Mouse (Mus musculus): Measurements from ENCODE around the gene 4930486L24Rik. TPM values are rescaled to one million over a fixed set of nuclear protein-coding genes. Genes with fewer than 3 reads are reported as not detected.
"Not testable (repeated sequence)": the region's sequence is repeated elsewhere in the genome, so short reads cannot be mapped to it uniquely, and the experiment has no call there.

4930486L24Rik gene
- under 1 TPM in 1 of 2 experiments, not detected in 1; 0.45 TPM for total RNA-seq (2021)
- long read RNA-seq, experiment 1: 0 reads
- long read RNA-seq, experiment 2: 0 reads

- no peak for DNase-seq (ENCODE audit: low spot score in 2 of 2)
These were observed at the start of gene 4930486L24Rik for GRCm38 (mm10) chr13:60864281-60864680. 4930486L24Rik (minus strand) TSS chr13:60864475.

DNA sequence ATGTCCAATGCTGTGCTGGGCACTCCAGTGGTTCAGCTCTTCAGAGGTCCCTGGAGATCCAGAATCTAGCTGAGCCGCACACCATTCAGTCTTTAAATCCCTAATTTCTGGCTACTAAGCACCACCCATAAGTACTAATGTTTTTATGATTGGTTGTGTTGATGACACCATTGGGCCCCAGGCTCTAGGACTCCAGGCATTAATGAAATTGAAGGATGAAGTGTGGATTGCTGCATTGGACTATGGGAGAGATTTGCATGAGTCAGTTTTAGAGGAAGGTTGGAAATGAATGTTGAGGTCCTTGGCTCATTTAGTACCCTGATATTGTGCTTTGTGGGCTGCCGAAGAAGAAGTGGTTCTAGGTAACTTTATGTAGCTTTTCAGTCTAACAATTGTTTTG, 40.5 kb upstream of the 4930486L24Rik start, which contains the start of gene Tpbpb:
Tpbpb (minus strand) TSS at position 101 of the 400 bp plus-strand sequence.
- not testable (repeated sequence) for DNase-seq (ENCODE audit: low spot score in 2 of 2)

DNA sequence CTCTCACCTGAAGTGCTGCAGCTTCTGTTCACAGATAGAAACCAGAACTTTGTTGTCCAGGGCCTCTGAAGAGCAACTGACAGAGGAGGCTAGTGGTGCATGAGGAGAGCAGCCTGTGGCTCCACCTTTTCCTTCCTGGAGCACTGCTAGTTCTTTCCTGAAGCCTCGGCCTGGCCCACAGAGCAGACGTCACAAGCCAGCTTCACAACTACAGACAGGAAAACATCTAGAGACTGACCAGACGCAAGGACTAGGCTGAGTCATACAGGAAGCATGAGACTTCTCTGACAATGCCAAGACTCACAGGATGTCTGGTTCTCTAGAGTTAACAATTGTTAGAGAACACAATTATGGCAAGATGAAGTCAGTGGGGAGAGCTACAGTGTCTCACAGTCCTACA, 33.1 kb upstream of the 4930486L24Rik start, which contains the start of gene Ctla2b:
Ctla2b (minus strand) TSS at position 120 of the 400 bp plus-strand sequence.
- peak in 1 of 2 experiments; percentile 1 for DNase-seq (ENCODE audit: low spot score in 2 of 2)

- not testable (repeated sequence) for DNase-seq (ENCODE audit: low spot score in 2 of 2)
These were observed 32.5 kb upstream of the 4930486L24Rik start, which contains the start of gene Gm49392 for GRCm38 (mm10) chr13:60896794-60897193. Gm49392 (minus strand) TSS chr13:60896894.

DNA sequence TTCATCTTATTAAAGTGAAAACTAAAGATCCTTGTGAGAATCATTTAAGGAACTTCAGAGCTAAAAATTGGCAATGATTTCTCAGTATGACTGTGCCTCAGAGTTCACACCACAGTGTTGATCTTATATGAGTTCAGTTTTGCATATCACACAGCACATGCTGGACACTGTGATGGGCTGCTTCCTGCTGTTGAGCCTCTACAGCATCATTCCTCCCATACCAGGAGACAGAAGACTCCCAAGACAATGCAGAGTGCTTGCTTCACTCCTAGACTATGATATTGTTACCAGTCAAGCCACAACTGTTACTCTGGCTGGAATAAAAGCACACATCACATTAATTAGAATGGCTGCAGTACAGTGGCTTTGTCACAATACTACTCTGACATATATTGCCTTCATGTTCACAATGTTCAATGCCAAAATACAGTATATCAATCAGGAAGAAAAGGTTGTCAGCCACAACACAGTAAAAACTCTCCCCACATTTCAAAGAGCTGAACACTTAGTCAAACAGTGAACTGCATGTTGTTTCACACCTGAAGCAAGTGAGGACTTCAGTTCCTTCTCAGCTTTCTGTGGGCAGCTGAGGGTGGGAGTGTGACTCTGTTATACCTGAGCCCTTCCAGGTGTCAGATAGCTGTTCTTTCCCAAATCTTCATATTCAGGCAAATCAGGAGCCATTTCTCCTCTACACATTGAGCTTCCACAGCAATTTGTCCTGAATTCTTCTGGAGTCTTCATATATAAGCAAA, 31.3 kb upstream of the 4930486L24Rik start:
- DNase-seq (ENCODE audit: low spot score in 2 of 2): no peak

DNA sequence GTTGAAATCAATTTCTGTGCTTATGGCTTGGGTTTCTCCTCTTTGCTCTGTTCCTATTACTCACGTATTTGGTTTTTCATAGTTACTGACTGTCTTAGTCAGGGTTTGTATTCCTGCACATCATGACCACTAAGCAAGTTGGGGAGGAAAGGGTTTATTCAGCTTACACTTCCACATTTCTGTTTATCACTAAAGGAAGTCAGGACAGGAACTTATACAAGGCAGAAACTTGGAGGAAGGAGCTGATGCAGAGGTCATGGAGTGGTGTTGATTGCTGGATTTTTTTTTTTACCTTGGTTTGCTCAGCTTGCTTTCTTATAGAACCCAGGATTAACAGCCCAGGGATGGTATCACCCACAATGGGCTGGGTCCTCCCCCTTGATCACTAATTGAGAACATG, 28.0 kb upstream of the 4930486L24Rik start:
- no peak for DNase-seq (ENCODE audit: low spot score in 2 of 2)

DNA sequence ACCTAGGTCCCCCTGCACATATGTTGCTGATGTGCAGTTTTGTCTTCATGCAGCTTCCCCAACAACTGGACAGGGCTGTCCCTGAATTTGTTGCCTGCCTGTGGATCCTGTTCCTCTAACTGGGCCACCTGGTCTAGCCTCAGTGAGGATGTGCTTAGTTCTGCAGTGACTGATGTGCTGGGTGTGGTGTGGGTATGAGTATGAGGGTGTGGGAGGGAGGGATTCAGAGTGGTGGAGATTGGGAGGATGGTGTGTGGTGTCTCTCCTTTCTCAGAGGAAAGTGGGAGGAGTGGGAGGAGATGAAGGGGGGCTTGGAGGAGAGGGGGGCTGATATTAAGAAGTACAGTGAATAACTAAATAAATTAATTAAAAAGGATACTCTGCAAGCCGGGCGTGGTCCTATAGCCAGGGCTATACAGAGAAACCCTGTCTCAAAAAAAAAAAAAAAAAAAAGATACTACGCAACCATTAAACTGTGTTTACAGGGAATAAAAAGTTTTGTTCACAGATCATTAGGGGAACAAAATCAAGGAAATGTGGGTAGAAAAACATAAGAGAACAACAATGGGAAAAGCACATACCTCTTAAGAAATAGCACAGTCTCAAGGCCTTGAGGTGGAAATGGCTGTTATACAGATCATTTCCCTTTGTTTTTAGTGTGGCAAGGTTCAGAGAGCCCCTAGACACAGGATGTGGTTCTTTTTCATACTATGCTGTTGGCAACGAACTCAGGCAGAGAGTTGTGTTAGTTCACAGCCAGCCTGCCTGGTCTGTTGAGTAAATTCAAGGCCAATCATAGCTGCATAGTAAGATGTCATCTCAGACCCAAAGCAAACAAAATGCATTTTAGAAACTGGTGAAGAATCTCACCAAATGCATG, 15.8 kb downstream of the 4930486L24Rik start:
- no peak for DNase-seq (ENCODE audit: low spot score in 2 of 2)

GRCm38 (mm10) chr13:60843153-60843552, 21.1 kb downstream of the 4930486L24Rik start:
- DNase-seq (ENCODE audit: low spot score in 2 of 2): no peak

- DNase-seq (ENCODE audit: low spot score in 2 of 2): no peak
These were observed 21.6 kb downstream of the 4930486L24Rik start for GRCm38 (mm10) chr13:60842703-60843102.

- DNase-seq (ENCODE audit: low spot score in 2 of 2): no peak
These were observed 24.8 kb downstream of the 4930486L24Rik start for GRCm38 (mm10) chr13:60839353-60839902.

- DNase-seq (ENCODE audit: low spot score in 2 of 2): no peak
These were observed 38.2 kb downstream of the 4930486L24Rik start for GRCm38 (mm10) chr13:60826052-60826451.

- no peak for DNase-seq (ENCODE audit: low spot score in 2 of 2)
These were observed 43.6 kb downstream of the 4930486L24Rik start for GRCm38 (mm10) chr13:60820486-60821175.

- peak; percentile 37 to 45 for DNase-seq (ENCODE audit: low spot score in 2 of 2)
These were observed 44.8 kb downstream of the 4930486L24Rik start for GRCm38 (mm10) chr13:60819469-60819868.

- no peak for DNase-seq (ENCODE audit: low spot score in 2 of 2)
These were observed 50.6 kb downstream of the 4930486L24Rik start for GRCm38 (mm10) chr13:60813722-60814121.

DNA sequence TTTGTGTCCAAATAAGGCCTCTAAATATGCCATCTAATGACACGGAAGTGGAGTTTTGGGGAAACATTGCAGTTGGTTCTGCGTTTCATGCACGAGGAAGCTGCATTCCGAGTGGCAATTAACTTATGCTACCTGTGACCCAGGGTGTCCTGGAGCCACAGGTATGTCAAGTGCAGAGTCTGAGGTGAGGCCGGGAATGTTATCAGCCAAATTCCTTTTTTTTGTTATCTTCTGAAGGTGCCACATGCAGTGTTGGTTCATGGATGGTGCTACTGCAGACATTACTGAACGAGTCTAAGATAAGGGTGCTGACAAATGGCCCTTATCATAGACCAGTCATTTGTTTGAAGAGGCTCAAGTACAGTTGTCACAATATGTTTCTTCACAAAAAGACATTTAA, 51.5 kb downstream of the 4930486L24Rik start:
- no peak for DNase-seq (ENCODE audit: low spot score in 2 of 2)

DNA sequence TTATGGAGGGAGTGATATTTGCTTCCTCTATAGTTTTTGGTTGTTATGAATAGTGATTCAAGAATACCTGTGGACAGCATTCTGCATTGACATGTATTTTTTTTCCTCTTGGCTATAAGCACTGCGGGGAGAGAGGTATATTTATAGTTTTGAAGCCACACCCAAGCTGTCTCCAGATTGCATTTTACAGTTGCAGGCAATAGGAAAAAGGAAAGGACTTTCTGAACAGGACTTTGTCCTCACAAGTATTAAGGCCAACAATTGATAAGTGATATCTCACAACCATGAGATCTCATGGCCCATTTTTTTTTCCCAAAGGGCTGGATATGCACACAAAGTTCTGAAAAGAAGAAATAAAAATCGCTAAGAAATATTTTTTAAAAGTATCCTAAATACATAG, 54.6 kb downstream of the 4930486L24Rik start:
- DNase-seq (ENCODE audit: low spot score in 2 of 2): no peak

GRCm38 (mm10) chr13:60802749-60803148, 61.5 kb downstream of the 4930486L24Rik start, which contains the start of gene Ctsll3:
Ctsll3 (minus strand) TSS chr13:60802849.
- DNase-seq (ENCODE audit: low spot score in 2 of 2): no peak
